Mouse (Mus musculus) kidney, embryonic 16.5 days (tissue): ENCODE data around the gene Itga10. TPM values are rescaled to one million over a fixed set of nuclear protein-coding genes. Genes with fewer than 3 reads are reported as not detected.
"Not testable (repeated sequence)": the region's sequence is repeated elsewhere in the genome, so short reads cannot be mapped to it uniquely, and the experiment has no call there.

ENCODE experiments used
- ATAC-seq: fragments of 200-750 bp; cut with Nextera tagmentation; 2 replicates; pipeline ENCODE4 v1.8.0; 2017; ENCODE audit warnings: moderate TSS enrichment; ENCODE audit not compliant: low FRiP score, low TSS enrichment
- H3K27ac ChIP-seq: fragments of 300-500 bp; sonication (generic); 2 replicates; pipeline ENCODE4 v1.5.1; 2014; ENCODE audit warnings: low read length
- H3K27me3 ChIP-seq: fragments of 300-500 bp; sonication (generic); 2 replicates; pipeline ENCODE4 v1.6.1; 2014; ENCODE audit warnings: low read length, control low read depth, mixed read lengths; ENCODE audit not compliant: insufficient read depth
- H3K36me3 ChIP-seq: fragments of 300-500 bp; sonication (generic); 2 replicates; pipeline ENCODE4 v1.6.1; 2014; ENCODE audit warnings: low read length, control low read depth, mixed read lengths; ENCODE audit not compliant: insufficient read depth
- H3K4me1 ChIP-seq: fragments of 300-500 bp; sonication (generic); 2 replicates; pipeline ENCODE4 v1.6.1; 2014; ENCODE audit warnings: low read length, control low read depth, mixed read lengths; ENCODE audit not compliant: insufficient read depth
- H3K4me2 ChIP-seq: fragments of 300-500 bp; sonication (generic); replicated peaks from 2 replicates; pipeline ENCODE4 v1.6.1; 2014; ENCODE audit warnings: low read depth, low read length
- H3K4me3 ChIP-seq: fragments of 300-500 bp; sonication (generic); 2 replicates; pipeline ENCODE4 v1.5.1; 2014; ENCODE audit warnings: mild to moderate bottlenecking, low read length
- H3K9ac ChIP-seq: fragments of 300-500 bp; sonication (generic); replicated peaks from 2 replicates; pipeline ENCODE4 v1.6.1; 2014; ENCODE audit warnings: low read length
- H3K9me3 ChIP-seq: fragments of 300-500 bp; sonication (generic); 2 replicates; pipeline ENCODE4 v1.6.1; 2016; ENCODE audit warnings: low read length, control low read depth
- WGBS: fragments of 180-500 bp; shearing (Covaris S2); extraction: QIAGEN DNeasy Blood & Tissue Kit; methylation state at CpG from one replicate; pipeline ENCODE4 v1.1.7; 2014; 5-methylcytosine and 5-hydroxymethylcytosine counted together
- polyA plus RNA-seq: library from polyadenylated mRNA; unstranded; fragments of >200 nt; fragmentation: Nextera tagmentation; extraction: Ambion mirVana; gene quantifications from 2 replicates; pipeline ENCODE4 v1.2.1, GENCODE M21; 2015

Itga10 gene
- polyA plus RNA-seq, 1 experiment from 2014 or later = 0.85 TPM

- WGBS = 6% methylated on average over 16 of the region's 18 CpGs
- Histone ChIP-seq H3K27ac (peak overlapping the region; percentile 49), H3K9me3 (no peaks in the 10 kb centered on the region), H3K36me3 (no peaks in the 10 kb centered on the region), H3K27me3 (no peaks in the 10 kb centered on the region), H3K9ac (peak overlapping the region; percentile 46), H3K4me1 (peaks cover 15% of the 10 kb centered on the region), H3K4me3 (peak overlapping the region; percentile 36), H3K4me2 (peak overlapping the region; percentile 53)
- peak; percentile 92 for ATAC-seq
Measured at GRCm38 (mm10) chr3:96663432-96664239, 18.3 kb downstream of the Itga10 start.

DNA sequence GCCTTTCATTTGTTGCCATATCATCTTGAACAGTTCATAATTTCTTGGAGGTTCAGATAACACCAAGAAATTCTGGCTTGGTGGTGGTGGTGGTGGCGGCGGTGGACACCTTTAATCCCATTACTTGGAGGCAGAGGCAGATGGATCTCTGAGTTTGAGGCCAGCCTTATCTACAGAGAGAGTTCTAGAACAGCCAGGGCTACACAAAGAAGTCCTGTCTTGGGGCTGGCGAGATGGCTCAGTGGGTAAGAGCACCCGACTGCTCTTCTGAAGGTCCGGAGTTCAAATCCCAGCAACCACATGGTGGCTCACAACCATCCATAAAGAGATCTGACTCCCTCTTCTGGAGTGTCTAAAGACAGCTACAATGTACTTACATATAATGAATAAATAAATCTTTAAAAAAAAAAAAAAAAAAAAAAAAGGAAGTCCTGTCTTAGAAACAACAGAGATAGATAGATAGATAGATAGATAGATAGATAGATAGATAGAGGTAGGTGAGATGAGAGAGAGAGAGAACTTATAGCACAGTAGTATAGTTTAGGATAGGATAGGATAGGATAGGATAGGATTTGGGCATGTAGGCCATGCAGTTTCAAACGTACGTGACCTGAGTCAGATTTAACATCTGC, 20.5 kb downstream of the Itga10 start:
- H3K9ac ChIP-seq, H3K9me3 ChIP-seq, H3K4me3 ChIP-seq, ATAC-seq, H3K27ac ChIP-seq, H3K27me3 ChIP-seq, H3K4me2 ChIP-seq, H3K36me3 ChIP-seq: not testable (repeated sequence)
- peaks cover 21% of the 10 kb centered on the region for H3K4me1 ChIP-seq
- 92% methylated on average over 7 of the region's 7 CpGs for WGBS

GRCm38 (mm10) chr3:96666916-96667315, 21.5 kb downstream of the Itga10 start:
- Histone ChIP-seq H3K9ac (no peak overlapping the region), H3K4me1 (peaks cover 23% of the 10 kb centered on the region), H3K27me3 (no peaks in the 10 kb centered on the region), H3K4me3 (no peak overlapping the region), H3K36me3 (no peaks in the 10 kb centered on the region), H3K4me2 (no peak overlapping the region), H3K27ac (no peak overlapping the region), H3K9me3 (no peaks in the 10 kb centered on the region)
- ATAC-seq = no peak
- WGBS = 83% methylated on average over 5 of the region's 5 CpGs

DNA sequence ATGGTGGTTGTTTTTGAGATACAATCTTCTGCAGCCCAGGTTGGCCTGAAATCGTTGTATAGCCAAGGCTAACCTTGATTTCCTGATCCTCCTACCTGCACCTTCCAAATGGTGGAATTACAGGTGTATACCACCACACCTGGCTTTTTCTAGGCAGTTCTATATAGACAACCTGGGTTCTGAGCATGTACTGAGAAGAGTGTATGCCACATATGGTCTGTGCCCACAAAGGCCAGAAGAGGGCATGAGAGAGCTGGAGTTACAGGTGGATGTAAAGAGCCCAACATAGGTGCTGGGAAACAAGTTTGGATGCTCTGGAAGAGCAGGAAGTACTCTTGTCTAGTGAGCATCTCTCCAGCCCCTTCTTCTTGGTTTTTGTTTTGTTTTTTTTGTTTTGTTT, 21.9 kb downstream of the Itga10 start:
- no peak overlapping the region for H3K4me2 ChIP-seq
- no peaks in the 10 kb centered on the region for H3K36me3 ChIP-seq
- no peaks in the 10 kb centered on the region for H3K27me3 ChIP-seq
- H3K9me3 ChIP-seq = no peaks in the 10 kb centered on the region
- WGBS = 47% methylated on average over 1 of the region's 1 CpGs
- no peak for ATAC-seq
- H3K4me3 ChIP-seq = no peak overlapping the region
- H3K27ac ChIP-seq = no peak overlapping the region
- H3K9ac ChIP-seq = no peak overlapping the region
- H3K4me1 ChIP-seq = peaks cover 23% of the 10 kb centered on the region

GRCm38 (mm10) chr3:96668424-96669067, 23.2 kb downstream of the Itga10 start:
- peaks cover 16% of the 10 kb centered on the region for H3K4me1 ChIP-seq
- 90% methylated on average over 5 of the region's 5 CpGs for WGBS
- H3K36me3 ChIP-seq = no peaks in the 10 kb centered on the region
- no peak overlapping the region for H3K27ac ChIP-seq
- no peaks in the 10 kb centered on the region for H3K27me3 ChIP-seq
- no peak overlapping the region for H3K9ac ChIP-seq
- H3K9me3 ChIP-seq = no peaks in the 10 kb centered on the region
- H3K4me2 ChIP-seq = no peak overlapping the region
- H3K4me3 ChIP-seq = no peak overlapping the region
- no peak for ATAC-seq

GRCm38 (mm10) chr3:96669727-96670468, 24.5 kb downstream of the Itga10 start, which contains the start of gene Ankrd35:
Ankrd35 (plus strand) TSS chr3:96670131.
- Histone ChIP-seq H3K9ac (0 out of 2 replicates have a peak within 1 kb of the TSS, but pooled peaks have one; percentile 18), H3K27me3 (no peaks in the 10 kb centered on the region), H3K4me2 (peak within 1 kb of the TSS; percentile 78), H3K4me1 (peaks cover 18% of the 10 kb centered on the region), H3K27ac (0 out of 2 replicates have a peak within 1 kb of the TSS, but pooled peaks have one; percentile 7), H3K36me3 (no peaks in the 10 kb centered on the region), H3K4me3 (peak within 1 kb of the TSS; percentile 43), H3K9me3 (no peaks in the 10 kb centered on the region)
- ATAC-seq = peak; percentile 96
- WGBS = 2% methylated on average over 35 of the region's 35 CpGs

DNA sequence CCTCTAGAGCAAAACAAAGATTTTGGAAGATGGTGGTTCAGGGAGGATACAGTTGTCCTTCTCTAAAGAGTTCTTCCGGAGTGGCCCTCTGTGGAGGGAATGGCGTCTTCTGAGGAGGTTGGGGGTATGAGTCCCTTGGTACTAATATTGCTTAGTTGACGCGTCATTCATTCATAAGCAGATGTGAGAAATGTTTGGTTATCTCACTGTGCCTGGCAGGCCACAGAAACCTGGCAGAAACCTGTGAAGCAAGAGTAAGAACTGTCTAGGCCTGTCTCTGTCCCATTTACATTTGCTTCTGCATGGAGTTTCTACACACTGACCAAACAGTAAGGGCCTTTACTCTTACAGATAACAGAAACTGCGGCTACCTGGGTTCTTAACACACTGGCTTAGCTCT, 26.1 kb downstream of the Itga10 start:
- ATAC-seq = no peak
- Histone ChIP-seq H3K9me3 (no peaks in the 10 kb centered on the region), H3K4me1 (peaks cover 26% of the 10 kb centered on the region), H3K27me3 (no peaks in the 10 kb centered on the region), H3K4me2 (no peak overlapping the region), H3K27ac (no peak overlapping the region), H3K9ac (no peak overlapping the region), H3K36me3 (no peaks in the 10 kb centered on the region), H3K4me3 (no peak overlapping the region)
- whole genome bisulfite sequencing = 96% methylated on average over 5 of the region's 5 CpGs

DNA sequence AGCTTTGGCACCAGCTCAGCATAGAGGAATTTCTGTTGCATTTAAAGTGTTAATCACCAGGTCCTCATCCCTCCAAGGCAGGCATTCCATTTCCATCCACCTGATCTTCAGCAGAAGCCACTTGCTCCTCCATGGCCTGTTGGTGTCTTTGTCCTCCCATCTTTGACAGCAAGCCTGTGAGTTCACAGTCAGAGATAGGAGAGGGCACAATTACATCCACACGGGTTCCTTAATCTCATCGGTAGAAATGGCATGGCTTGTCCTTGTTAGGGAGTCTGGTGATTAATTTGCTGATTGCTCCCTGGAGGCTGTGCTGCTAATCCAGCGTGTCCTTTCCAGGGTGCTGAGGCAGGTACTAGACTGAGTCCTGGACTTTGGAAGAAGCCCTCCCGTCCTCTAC, 28.1 kb downstream of the Itga10 start:
- no peak overlapping the region for H3K4me3 ChIP-seq
- 59% methylated on average over 4 of the region's 4 CpGs for WGBS
- no peak overlapping the region for H3K9ac ChIP-seq
- peaks cover 26% of the 10 kb centered on the region for H3K4me1 ChIP-seq
- H3K27me3 ChIP-seq = no peaks in the 10 kb centered on the region
- H3K4me2 ChIP-seq = no peak overlapping the region
- no peaks in the 10 kb centered on the region for H3K36me3 ChIP-seq
- no peak for ATAC-seq
- H3K9me3 ChIP-seq = no peaks in the 10 kb centered on the region
- no peak overlapping the region for H3K27ac ChIP-seq

DNA sequence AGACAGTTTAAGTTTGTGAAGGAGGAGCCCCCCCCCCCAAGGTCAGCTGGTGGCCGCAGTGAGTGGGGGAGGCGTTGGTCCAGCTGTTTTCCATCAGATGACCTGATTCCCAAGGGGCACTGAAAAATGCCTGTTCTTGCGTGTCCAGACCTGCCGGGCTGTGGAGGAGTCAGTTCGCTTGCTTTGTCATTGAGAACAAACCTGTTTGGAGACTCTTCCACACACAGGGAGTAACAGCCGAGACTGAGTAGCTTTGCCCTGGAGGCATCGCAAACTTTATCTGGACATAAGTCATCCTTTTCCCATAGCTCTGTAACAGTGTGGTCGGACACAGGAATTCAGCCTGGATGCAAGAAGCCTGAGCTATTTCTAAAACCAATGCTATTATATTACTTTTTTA, 29.1 kb downstream of the Itga10 start:
- Histone ChIP-seq H3K4me2 (peak overlapping the region; percentile 6), H3K9me3 (no peaks in the 10 kb centered on the region), H3K27ac (peak overlapping the region; percentile 17; the same call in 1 of the 2 replicates)

More for the DNA sequence above, 29.1 kb downstream of the Itga10 start:
- 12% methylated on average over 8 of the region's 8 CpGs for WGBS
- Histone ChIP-seq H3K4me3 (no peak overlapping the region), H3K4me1 (peaks cover 26% of the 10 kb centered on the region), H3K9ac (no peak overlapping the region), H3K36me3 (no peaks in the 10 kb centered on the region), H3K27me3 (no peaks in the 10 kb centered on the region)
- peak; percentile 40 for ATAC-seq
